Mouse (Mus musculus) natural killer cell, adult 2 months (primary cell): Measurements from ENCODE around the gene Nmnat3.
"Not testable (repeated sequence)": the region's sequence is repeated elsewhere in the genome, so short reads cannot be mapped to it uniquely, and the experiment has no call there.

Source experiments
- DNase-seq, 2 experiments: peaks; one replicate each; pipeline ENCODE4 v3.0.0; 2022; ENCODE audit warnings: low spot score in 2 of 2

Gene Nmnat3

DNA sequence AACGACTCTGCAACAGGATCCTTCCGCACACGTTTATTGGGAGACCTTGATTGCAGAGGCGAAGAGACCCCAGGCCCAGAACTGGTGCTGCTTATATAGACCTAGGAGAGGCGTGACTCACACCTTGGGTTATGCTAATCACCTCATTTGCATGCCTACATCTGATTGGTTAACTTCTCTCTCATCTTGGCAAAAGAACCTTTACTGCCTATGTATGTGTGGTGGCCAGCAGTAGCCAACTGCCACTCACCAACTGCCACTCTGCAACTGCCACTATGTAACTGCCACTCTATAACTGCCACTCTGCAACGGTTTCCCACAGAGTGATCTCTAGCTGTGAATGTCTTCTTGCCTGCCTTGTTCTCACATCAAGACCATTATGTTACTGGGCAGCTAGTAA is at the start of gene Nmnat3:
Gene Nmnat3 (plus strand): TSS at position 301 of the 400 bp plus-strand sequence.
- DNase-seq = not testable (repeated sequence)

GRCm38 (mm10) chr9:98243481-98243880 is 43.8 kb upstream of the Nmnat3 start:
- DNase-seq = no peak

DNA sequence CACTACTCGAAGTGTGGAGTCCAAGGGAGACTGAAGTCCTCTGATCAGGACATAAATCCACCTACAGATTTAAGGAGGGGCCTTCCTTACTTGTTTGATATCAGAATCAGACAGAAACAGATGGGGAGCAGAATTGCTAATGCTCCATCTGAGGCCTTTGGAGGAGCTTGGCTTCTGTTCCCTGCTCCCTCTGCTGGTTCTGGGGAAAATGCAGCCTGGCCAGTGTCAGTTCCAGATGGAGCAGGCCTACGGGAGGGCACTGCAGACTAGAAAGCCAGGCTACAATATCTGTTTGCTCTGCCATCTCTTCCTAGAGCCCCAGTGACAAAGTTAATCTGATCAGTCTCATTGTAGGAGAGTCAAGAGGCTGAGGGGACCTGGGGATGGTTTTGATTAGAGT is 43.0 kb upstream of the Nmnat3 start:
- DNase-seq = no peak

- DNase-seq = no peak
These were observed 42.0 kb upstream of the Nmnat3 start for GRCm38 (mm10) chr9:98245226-98245625.

DNA sequence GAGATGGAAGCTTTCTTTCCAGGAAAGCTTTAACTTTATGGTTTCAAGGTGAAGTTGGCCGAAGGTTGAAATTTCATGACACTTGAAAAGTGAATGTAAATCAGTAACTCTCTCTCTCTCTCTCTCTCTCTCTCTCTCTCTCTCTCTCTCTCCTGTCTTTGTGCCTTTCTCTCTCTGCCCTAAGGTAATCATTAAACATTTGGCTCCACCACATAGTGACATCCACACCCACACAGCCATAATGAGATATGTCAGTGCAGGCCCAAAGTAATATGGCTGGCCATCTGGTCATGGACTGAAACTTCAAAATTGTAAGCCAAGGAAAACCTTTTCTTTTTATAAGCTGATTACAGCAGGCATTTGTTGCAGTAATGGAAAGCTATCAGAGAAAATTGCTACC is 40.9 kb upstream of the Nmnat3 start:
- no peak for DNase-seq

DNA sequence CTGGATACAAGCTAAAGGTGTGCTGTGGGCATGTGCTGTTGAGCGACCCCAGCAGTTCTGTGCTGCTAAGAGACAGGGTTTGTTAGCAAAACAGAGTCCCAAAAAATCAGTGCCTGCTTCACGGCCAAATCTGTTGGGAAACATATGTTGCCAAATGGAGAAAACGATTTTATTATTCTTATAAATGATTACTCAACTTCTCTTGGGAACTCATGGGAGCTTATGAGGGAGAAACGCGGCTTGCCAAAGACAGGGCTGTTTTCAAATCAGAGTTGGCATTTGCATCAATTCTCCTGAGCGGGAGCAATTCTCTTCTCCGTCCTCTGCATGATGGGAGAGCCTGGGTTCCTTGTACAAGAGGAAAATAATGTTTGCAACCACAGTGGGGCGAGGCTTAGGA is 27.0 kb upstream of the Nmnat3 start:
- DNase-seq = no peak

- DNase-seq = no peak
These were observed 25.7 kb upstream of the Nmnat3 start for GRCm38 (mm10) chr9:98261461-98262011.

DNA sequence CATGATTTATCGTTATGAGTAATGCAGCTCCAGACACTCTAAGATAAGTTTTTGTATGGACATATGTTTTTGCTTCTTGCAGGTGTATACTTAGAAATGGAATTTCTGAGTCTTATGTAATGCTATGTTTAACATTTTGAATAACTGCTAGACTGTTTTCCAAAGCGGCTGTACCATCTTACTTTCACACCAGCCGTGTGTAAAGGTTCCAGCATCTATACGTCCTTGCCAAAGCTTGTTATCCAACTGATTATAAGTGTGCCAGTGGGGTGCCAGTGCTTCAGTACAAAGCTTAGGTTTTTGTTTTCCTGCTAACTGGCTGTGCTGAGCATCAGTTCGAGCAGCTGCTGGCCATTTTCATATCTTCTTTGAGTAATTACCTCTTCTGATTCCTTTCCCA is 22.3 kb upstream of the Nmnat3 start:
- no peak for DNase-seq

- DNase-seq = no peak
These were observed 14.5 kb upstream of the Nmnat3 start for GRCm38 (mm10) chr9:98272734-98273133.

GRCm38 (mm10) chr9:98275080-98275479 is 12.2 kb upstream of the Nmnat3 start:
- no peak for DNase-seq

DNA sequence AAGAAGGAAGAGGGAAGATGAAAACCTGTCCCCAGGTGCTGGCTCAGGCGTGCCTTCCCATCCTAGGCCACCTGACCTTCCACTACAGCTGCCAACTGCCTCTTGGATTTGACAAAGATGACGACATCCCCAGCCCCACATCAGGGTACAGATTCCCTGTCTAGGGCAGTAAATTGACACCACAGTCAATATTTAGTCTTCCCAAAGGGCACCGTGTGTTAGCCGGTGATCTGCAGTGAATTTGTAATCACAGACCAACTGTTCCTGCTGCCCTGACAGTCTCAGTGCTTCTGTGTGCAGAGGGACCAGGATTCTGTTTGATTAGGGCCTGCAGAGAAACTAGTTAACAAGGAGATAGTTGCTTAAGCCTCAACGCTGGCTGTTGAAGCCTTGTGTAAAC is 7.1 kb upstream of the Nmnat3 start:
- DNase-seq = no peak

DNA sequence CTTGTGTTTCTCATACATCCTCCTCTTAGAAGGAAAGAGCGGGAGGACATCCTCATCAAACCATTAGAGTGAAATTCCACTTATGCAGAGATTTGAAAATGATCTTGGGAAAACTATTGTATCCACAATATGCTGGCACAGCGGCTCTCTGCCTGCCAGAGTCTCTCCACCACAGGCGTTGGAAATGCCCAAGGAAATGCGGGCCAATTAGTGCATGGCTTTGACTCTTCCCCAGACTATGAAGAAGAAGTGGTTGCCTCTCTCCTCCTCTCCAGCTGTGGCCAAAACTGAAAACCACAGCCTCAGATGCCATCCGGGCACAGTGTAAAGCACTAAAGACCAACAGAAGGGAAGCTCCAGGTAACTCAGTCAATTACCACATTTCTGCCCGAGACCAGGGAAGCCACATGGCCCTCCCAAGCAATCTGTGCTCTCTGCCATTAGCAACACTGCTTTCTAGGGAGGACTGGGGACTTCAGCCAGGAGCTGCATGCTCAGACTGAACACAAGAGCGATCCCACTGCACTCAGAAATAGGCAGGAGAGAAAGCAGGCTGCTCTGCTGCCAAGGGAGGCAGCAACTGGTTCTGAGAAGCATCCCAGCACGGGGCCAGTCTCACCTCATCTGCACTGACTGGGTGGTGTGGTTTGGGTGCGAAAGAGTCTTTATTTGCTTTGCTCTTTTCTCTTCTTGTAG is 1.5 kb upstream of the Nmnat3 start:
- DNase-seq = no peak

DNA sequence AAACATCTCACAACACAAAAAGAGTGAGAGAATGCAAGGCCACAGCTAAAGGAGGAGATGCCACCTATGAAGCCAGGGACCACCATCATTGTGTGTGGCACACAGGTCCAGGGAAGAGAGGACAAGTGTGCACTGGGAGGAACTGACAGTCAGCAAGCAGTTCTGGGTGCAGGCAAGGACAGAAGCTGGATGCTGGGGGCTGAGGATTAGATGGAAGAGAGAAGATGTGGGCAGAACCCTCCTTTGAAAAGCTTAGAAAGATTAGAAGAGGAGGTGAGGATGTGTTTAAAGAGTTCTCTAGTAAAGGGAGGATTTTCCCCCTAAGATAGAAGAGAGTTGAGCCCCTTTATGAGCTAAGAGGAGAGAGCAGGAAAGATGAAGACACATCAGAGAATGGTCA is 2.4 kb downstream of the Nmnat3 start:
- no peak for DNase-seq

DNA sequence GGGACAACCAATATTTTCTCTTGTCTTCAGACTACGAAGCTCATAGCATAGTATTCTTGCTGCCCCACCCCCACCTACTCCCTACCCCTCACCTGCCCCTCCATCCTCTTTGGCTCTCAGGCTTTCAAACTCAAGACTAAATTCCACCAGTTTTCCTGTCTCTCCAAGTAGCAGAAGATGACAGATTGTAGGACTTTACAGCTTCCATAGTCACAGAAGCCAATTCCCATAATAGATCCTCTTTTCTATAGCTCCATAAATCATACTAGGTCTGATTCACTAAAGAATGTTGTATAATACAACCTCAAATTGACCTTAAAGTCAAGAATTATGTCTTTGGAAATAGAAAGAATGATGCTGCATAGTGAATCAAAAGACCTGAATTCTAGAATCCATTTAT is 3.4 kb downstream of the Nmnat3 start:
- DNase-seq = no peak

- peak; percentile 85 to 89 for DNase-seq
These were observed 9.4 kb downstream of the Nmnat3 start for GRCm38 (mm10) chr9:98296383-98297201.

DNA sequence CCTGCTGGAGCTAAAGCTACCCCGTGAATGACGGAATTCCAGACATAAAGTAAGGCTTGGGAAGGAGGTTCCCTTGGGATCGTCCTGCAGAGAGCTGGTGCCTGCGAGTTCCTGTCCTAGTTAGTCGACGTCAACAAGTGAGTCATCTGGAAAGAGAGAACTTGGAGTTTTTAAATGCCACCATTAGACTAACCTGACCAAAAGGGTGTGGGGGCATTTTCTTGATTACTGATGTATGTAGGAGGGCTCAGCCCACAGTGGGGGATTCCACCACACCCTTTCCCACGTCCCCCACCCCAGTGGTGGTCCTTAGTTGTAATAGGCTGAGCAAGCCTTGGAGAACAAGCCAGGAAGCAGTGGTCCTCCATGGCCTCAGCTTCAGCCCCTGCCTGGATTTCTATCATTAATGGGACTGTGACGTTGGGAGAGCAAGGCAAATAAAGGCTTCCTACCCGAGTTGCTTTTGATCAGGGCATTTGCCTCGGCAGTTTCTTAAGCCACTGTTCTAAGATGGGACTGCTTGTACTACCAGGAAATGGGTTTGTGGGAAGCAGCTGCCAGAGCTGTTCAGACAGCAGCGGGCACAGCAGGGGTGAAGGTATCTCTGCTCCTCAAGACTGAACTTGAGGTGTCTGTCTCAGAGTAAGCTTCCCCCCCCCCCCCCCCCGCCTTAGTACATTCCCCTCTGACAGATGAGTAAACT is 10.2 kb downstream of the Nmnat3 start:
- DNase-seq = peak; percentile 1 to 5

DNA sequence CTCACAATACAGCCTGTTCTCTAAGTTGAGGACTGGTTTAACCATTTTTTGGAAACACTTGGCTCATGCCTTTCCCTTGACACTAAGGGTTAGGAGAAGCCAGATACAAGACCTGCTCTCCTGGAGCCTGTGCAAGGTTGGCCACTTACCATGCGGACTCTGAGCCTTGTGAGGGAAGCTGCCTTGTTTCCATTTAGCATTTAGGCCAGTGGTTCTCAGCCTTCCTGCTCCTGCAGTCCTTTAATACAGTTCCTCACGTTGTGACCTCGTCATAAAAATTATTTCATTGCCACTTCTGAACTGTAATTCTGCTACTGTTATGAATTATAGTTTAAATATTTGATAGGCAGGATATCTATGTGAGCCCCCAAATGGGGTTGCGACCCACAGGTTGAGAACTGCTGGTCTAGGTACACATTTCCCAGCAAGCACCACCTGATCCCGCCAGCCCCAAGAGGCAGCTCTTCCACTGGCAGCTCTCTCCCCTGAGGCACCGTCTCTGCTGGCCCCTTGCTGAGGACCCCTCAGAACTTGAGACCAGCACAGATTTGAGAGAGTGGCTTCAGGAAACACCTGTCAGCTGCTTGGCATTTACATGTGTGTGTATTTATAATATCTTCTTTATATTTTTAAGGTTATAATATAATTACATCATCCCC is 10.8 kb downstream of the Nmnat3 start:
- no peak for DNase-seq

DNA sequence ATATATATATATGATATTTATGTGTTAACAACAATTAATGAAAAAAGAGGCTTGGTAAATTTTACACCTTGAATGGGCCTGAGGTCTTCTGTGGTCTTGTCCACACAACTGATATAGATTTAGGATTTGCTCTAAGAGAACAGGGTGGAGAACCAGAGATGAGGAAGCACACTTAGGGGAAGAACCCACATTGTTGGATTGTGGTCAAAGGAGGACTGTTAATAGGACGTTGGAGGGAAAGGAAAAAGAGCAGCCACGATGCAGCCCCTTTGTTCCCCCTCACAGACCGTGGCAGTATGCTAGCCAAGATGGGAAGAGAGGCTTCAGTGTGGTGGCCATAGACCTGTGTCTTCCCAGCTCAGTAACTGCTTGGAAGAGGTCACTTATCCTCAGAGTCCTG is 11.5 kb downstream of the Nmnat3 start:
- DNase-seq = no peak

- no peak for DNase-seq
These were observed 12.0 kb downstream of the Nmnat3 start for GRCm38 (mm10) chr9:98299235-98299634.

DNA sequence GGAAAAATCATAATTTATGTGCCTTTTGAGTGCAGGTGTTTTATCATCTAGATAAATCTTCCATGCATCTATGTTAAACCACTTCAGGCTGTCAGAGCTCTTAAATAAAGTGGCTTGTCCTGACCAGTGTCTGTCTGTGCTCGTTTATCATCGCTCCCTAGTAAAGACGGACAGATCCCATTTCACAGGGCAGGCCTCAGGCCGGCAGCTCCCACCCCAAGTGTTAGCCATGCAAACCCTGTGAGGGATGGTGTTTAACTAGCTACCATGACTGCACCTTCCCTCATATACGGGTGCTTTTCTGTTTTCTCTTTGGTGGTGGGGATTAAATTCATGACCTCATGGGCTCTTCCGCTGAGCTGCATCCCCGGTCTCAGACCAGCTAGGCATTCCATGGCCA is 13.3 kb downstream of the Nmnat3 start:
- no peak for DNase-seq

- DNase-seq = no peak
These were observed 19.8 kb downstream of the Nmnat3 start for GRCm38 (mm10) chr9:98307011-98307410.
